Mouse (Mus musculus) olfactory bulb, adult 2 months (tissue): ENCODE results near the gene Ctdspl.

ENCODE experiments used
- CTCF ChIP-seq: fragments of 200-500 bp; IDR thresholded peaks from 2 replicates; pipeline ENCODE4 v1.5.1; 2012; ENCODE audit warnings: low read depth, mild to moderate bottlenecking, low read length, moderate library complexity; ENCODE audit not compliant: insufficient read depth
- POLR2A ChIP-seq: fragments of 200-500 bp; IDR thresholded peaks from 2 replicates; pipeline ENCODE4 v1.6.1; 2012; ENCODE audit warnings: mild to moderate bottlenecking, low read depth, low read length, moderate library complexity; ENCODE audit not compliant: insufficient read depth

DNA sequence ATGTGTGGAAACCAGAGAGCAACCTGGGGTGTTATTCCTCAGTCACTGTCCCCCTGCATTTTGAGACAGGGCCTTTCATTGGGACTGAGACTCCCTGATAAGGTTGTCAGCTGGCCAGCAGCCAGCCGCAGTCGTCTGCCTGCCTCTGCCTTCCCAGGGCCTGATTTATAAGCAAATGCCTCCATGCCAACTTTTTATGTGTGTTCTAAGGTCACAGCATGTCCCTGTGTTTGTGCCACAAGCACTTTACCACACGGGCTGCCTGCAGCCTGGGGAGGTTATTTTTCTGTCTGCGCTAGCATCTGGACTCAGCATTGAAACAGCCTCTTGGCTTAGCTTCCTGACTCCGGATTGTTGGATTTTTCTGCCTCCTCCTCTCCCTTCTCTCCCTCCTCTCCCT is 47.9 kb downstream of the Ctdspl start:
- no peak for TF ChIP-seq POLR2A
- TF ChIP-seq CTCF = no peak
